8 mouse cellular contexts compared by ENCODE assay signal in the genomic region with DNA sequence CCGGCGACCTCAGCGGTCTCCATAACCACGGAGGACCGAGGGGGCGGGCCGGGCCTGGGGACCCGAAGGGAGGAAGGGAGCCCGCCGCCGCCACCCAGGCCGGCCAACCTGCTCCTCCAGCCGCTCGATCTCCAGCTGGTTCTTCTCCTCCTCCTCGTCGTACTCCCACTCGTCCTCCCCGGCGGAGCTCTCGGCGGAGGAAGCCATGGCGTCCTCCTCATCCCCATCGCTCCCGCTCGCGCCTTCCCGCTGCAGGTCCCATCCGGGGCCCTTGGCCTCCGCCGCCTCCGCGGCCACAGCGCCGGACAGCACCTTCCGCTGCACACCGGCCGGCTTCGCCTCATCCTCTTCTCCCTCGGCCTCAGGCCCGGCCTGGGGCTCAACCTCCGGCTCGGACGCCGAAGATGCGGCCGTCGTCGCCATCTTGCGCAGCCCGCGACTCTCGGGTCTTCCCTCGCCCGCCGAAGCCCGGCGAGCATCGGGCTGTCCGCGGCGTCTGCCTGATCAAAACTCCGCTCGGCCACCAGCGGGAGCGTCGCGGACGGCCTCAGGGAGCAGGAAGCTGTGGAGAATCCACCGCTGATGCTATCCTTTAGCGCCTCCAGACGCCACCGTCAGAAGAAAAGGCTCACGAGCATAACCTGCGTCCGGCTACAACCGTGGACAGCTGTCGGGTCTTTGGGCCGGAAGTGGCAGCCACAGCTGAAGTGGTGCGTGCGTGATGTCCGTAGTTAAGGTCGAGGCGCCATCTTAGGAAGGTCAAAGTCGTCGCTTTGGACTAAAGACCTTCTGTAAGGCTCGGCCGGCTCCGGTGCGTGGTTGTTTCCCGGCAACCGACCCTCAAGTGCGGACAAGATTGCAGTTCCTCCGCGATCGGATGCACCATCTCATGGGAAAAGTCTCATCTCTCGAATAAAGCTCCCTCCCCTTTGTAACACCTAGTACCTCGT. TPM values are rescaled to one million over a fixed set of nuclear protein-coding genes. Genes with fewer than 3 reads are reported as not detected.
DNase-seq lines count a peak whose midpoint lies in the region; ATAC-seq lines count a peak whose summit lies in the region.

No protein-coding gene starts in this region.

- H3K4me1 ChIP-seq in embryonic facial prominence, embryonic 11.5 days (ENCODE audit: control insufficient read depth, insufficient read depth, low read length): 0 out of 2 replicates have a peak, but pooled peaks cover 2% of the 10 kb centered on the region
- peaks cover 28% of the 10 kb centered on the region for H3K4me1 ChIP-seq in limb, embryonic 10.5 days
- peaks cover 35% of the 10 kb centered on the region for H3K4me1 ChIP-seq in midbrain, embryonic 13.5 days (replicated peaks)

- peak overlapping the region; percentile 83 for H3K4me3 ChIP-seq in embryonic facial prominence, embryonic 11.5 days (ENCODE audit: low read depth, low read length)
- H3K4me3 ChIP-seq in limb, embryonic 10.5 days: peak overlapping the region; percentile 95
- peak overlapping the region; percentile 86 for H3K4me3 ChIP-seq in midbrain, embryonic 13.5 days (replicated peaks)

- H3K36me3 ChIP-seq in embryonic facial prominence, embryonic 11.5 days (replicated peaks; ENCODE audit: control insufficient read depth, insufficient read depth, low read depth, low read length): no peaks in the 10 kb centered on the region; the same call in none of the 2 replicates
- H3K36me3 ChIP-seq in limb, embryonic 10.5 days: peaks cover 57% of the 10 kb centered on the region
- H3K36me3 ChIP-seq in midbrain, embryonic 13.5 days: peaks cover 48% of the 10 kb centered on the region

- no peaks in the 10 kb centered on the region for H3K27me3 ChIP-seq in embryonic facial prominence, embryonic 11.5 days (ENCODE audit: control insufficient read depth, insufficient read depth, low read length)
- H3K27me3 ChIP-seq in limb, embryonic 10.5 days (ENCODE audit: low read depth, poor library complexity, severe bottlenecking): no peaks in the 10 kb centered on the region
- no peaks in the 10 kb centered on the region for H3K27me3 ChIP-seq in midbrain, embryonic 13.5 days

- peak; percentile 66 for ATAC-seq in embryonic facial prominence, embryonic 11.5 days (replicated peaks; ENCODE audit: insufficient number of reproducible peaks, low FRiP score, low TSS enrichment, low read depth)
- ATAC-seq in granulocyte monocyte progenitor cell, adult 5-6 weeks (replicated peaks; ENCODE audit: poor library complexity, severe bottlenecking): peak; percentile 56
- peak; percentile 82 for ATAC-seq in midbrain, embryonic 13.5 days

- no peaks in the 10 kb centered on the region for H3K9me3 ChIP-seq in embryonic facial prominence, embryonic 11.5 days (replicated peaks; ENCODE audit: control insufficient read depth, low read length)
- no peaks in the 10 kb centered on the region for H3K9me3 ChIP-seq in limb, embryonic 10.5 days (replicated peaks)
- no peaks in the 10 kb centered on the region for H3K9me3 ChIP-seq in midbrain, embryonic 13.5 days

- H3K9ac ChIP-seq in embryonic facial prominence, embryonic 11.5 days (replicated peaks; ENCODE audit: low read length): peak overlapping the region; percentile 94
- peak overlapping the region; percentile 88 for H3K9ac ChIP-seq in midbrain, embryonic 13.5 days (replicated peaks)

- peak overlapping the region; percentile 91 for H3K27ac ChIP-seq in embryonic facial prominence, embryonic 11.5 days (replicated peaks; ENCODE audit: low read depth, low read length)
- H3K27ac ChIP-seq in limb, embryonic 10.5 days: peak overlapping the region; percentile 98
- H3K27ac ChIP-seq in midbrain, embryonic 13.5 days: peak overlapping the region; percentile 95

- DNase-seq in urinary bladder, adult 18-20 months (ENCODE audit: low spot score in 2 of 2): peak; percentile 76 to 95
- DNase-seq in urinary bladder, postnatal 10 days (ENCODE audit: low spot score): no peak
- DNase-seq in embryonic facial prominence, embryonic 11.5 days (ENCODE audit: low spot score): peak; percentile 91
- DNase-seq in kidney, adult 11 months: peak; percentile 89
- peak; percentile 88 for DNase-seq in limb, embryonic 10.5 days (ENCODE audit: low spot score)
- DNase-seq in spleen, adult 12 weeks (ENCODE audit: low spot score): peak; percentile 86

- peak overlapping the region; percentile 78 for H3K4me2 ChIP-seq in embryonic facial prominence, embryonic 11.5 days (ENCODE audit: low read depth, low read length)
- H3K4me2 ChIP-seq in midbrain, embryonic 13.5 days (replicated peaks): peak overlapping the region; percentile 96

- under 1% methylated on average over 94 of the region's 97 CpGs for WGBS in embryonic facial prominence, embryonic 11.5 days
- WGBS in limb, embryonic 10.5 days: under 1% methylated on average over 97 of the region's 97 CpGs
- WGBS in midbrain, embryonic 13.5 days: under 1% methylated on average over 92 of the region's 97 CpGs

RNA-seq across cellular contexts. Expression of a gene that starts 0.8 kb away (rescaled TPM):
- 52.4 and 55.4 TPM in 2 replicates for polyA plus RNA-seq in embryonic facial prominence, embryonic 11.5 days (2014; fragmentation: Nextera tagmentation; extraction: Ambion mirVana)
- 29.2 and 29.7 TPM in 2 replicates for total RNA-seq in granulocyte monocyte progenitor cell, adult 5-6 weeks (2014; fragmentation: Nextera tagmentation)
- 31.1 and 38.5 TPM in 2 replicates for total RNA-seq in granulocyte monocyte progenitor cell, adult 5-6 weeks (2017)
- polyA plus RNA-seq in limb, embryonic 10.5 days (2016; fragmentation: Nextera tagmentation; extraction: Ambion mirVana): 90.9 and 100 TPM in 2 replicates
- 51.1 and 58.5 TPM in 2 replicates for polyA plus RNA-seq in midbrain, embryonic 13.5 days (2015; fragmentation: Nextera tagmentation; extraction: Ambion mirVana)

RNA-seq across cellular contexts. Expression of a gene that starts 1.1 kb away (rescaled TPM):
- 103 and 113 TPM in 2 replicates for polyA plus RNA-seq in embryonic facial prominence, embryonic 11.5 days (2014; fragmentation: Nextera tagmentation; extraction: Ambion mirVana)
- total RNA-seq in granulocyte monocyte progenitor cell, adult 5-6 weeks (2014; fragmentation: Nextera tagmentation): 81.9 and 100 TPM in 2 replicates
- total RNA-seq in granulocyte monocyte progenitor cell, adult 5-6 weeks (2017): 101 and 111 TPM in 2 replicates
- polyA plus RNA-seq in limb, embryonic 10.5 days (2016; fragmentation: Nextera tagmentation; extraction: Ambion mirVana): 106 and 112 TPM in 2 replicates
- 93.0 and 101 TPM in 2 replicates for polyA plus RNA-seq in midbrain, embryonic 13.5 days (2015; fragmentation: Nextera tagmentation; extraction: Ambion mirVana)

RNA-seq across cellular contexts. Expression of a gene that starts 28.8 kb away (rescaled TPM):
- 50.8 and 54.2 TPM in 2 replicates for polyA plus RNA-seq in embryonic facial prominence, embryonic 11.5 days (2014; fragmentation: Nextera tagmentation; extraction: Ambion mirVana)
- total RNA-seq in granulocyte monocyte progenitor cell, adult 5-6 weeks (2014; fragmentation: Nextera tagmentation): 11.1 and 13.4 TPM in 2 replicates
- total RNA-seq in granulocyte monocyte progenitor cell, adult 5-6 weeks (2017): 4.2 and 7.8 TPM in 2 replicates
- polyA plus RNA-seq in limb, embryonic 10.5 days (2016; fragmentation: Nextera tagmentation; extraction: Ambion mirVana): 159 and 218 TPM in 2 replicates
- 4.3 and 5.6 TPM in 2 replicates for polyA plus RNA-seq in midbrain, embryonic 13.5 days (2015; fragmentation: Nextera tagmentation; extraction: Ambion mirVana)

RNA-seq across cellular contexts. Expression of a gene that starts 35.9 kb away (rescaled TPM):
- 1.6 and 2.0 TPM in 2 replicates for polyA plus RNA-seq in embryonic facial prominence, embryonic 11.5 days (2014; fragmentation: Nextera tagmentation; extraction: Ambion mirVana)
- total RNA-seq in granulocyte monocyte progenitor cell, adult 5-6 weeks (2014; fragmentation: Nextera tagmentation): 1.6 and 3.7 TPM in 2 replicates
- 0.77 and 1.9 TPM in 2 replicates for total RNA-seq in granulocyte monocyte progenitor cell, adult 5-6 weeks (2017)
- 3.3 and 3.4 TPM in 2 replicates for polyA plus RNA-seq in limb, embryonic 10.5 days (2016; fragmentation: Nextera tagmentation; extraction: Ambion mirVana)
- 7.2 and 7.8 TPM in 2 replicates for polyA plus RNA-seq in midbrain, embryonic 13.5 days (2015; fragmentation: Nextera tagmentation; extraction: Ambion mirVana)

RNA-seq across cellular contexts. Expression of a gene that starts 46.9 kb away (rescaled TPM):
- polyA plus RNA-seq in embryonic facial prominence, embryonic 11.5 days (2014; fragmentation: Nextera tagmentation; extraction: Ambion mirVana): not detected in 2 replicates
- not detected in 2 replicates for total RNA-seq in granulocyte monocyte progenitor cell, adult 5-6 weeks (2014; fragmentation: Nextera tagmentation)
- total RNA-seq in granulocyte monocyte progenitor cell, adult 5-6 weeks (2017): not detected in 2 replicates
- polyA plus RNA-seq in limb, embryonic 10.5 days (2016; fragmentation: Nextera tagmentation; extraction: Ambion mirVana): not detected in 2 replicates
- not detected in 2 replicates for polyA plus RNA-seq in midbrain, embryonic 13.5 days (2015; fragmentation: Nextera tagmentation; extraction: Ambion mirVana)
